Comparison of ENCODE assay signal across 7 mouse cellular contexts in the genomic region with DNA sequence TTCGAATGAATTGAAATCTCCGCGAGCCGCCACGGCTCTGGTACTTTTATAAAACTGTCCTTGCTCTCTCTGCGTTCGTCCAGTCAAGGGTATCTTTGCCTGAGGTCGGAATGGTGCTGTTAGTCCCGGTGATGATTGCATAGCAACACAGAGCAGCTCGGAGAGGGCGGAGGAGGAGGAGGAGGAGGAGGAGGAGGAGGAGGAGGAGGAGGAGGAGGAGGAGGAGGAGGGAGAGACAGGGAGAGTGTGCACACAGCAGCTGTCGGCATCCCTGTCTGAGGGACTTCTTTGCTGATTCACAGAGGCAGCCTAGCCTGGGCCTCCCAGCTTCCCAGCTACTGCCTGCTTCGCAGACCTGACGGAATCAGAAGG. TPM values are rescaled to one million over a fixed set of nuclear protein-coding genes. Genes with fewer than 3 reads are reported as not detected.
DNase-seq lines count a peak whose midpoint lies in the region; ATAC-seq and TF ChIP-seq lines count a peak whose summit lies in the region.

No protein-coding gene starts in this region.

- peak; percentile 11 for DNase-seq in layer of hippocampus, adult 11-12 months (ENCODE audit: low spot score)
- no peak for DNase-seq in layer of hippocampus, postnatal 14 days (ENCODE audit: low spot score in 2 of 2)
- peak; percentile 40 for DNase-seq in embryonic facial prominence, embryonic 14.5 days (ENCODE audit: low spot score)
- DNase-seq in liver, embryonic 14.5 days (ENCODE audit: low read depth in 3 of 3, low spot score in 3 of 3) = no peak
- DNase-seq in thymus, adult 18-20 months = no peak

- peak; percentile 79 for ATAC-seq in embryonic facial prominence, embryonic 14.5 days (ENCODE audit: low read depth)
- ATAC-seq in heart, embryonic 15.5 days (replicated peaks; ENCODE audit: insufficient number of reproducible peaks, insufficient read depth, low FRiP score, low read depth) = no peak
- ATAC-seq in liver, embryonic 14.5 days (ENCODE audit: insufficient read depth) = no peak

- WGBS in embryonic facial prominence, embryonic 14.5 days = 17% methylated on average over 12 of the region's 14 CpGs
- WGBS in heart, embryonic 15.5 days = 47% methylated on average over 11 of the region's 14 CpGs
- 37% methylated on average over 12 of the region's 14 CpGs for WGBS in liver, embryonic 14.5 days (ENCODE audit: insufficient replicate concordance)
- WGBS in small intestine, adult 2 months = 20% methylated on average over 12 of the region's 14 CpGs

- H3K36me3 ChIP-seq in embryonic facial prominence, embryonic 14.5 days (ENCODE audit: control insufficient read depth, insufficient read depth, low read length) = no peaks in the 10 kb centered on the region
- no peaks in the 10 kb centered on the region for H3K36me3 ChIP-seq in heart, embryonic 15.5 days
- H3K36me3 ChIP-seq in liver, embryonic 14.5 days (replicated peaks; ENCODE audit: control insufficient read depth, insufficient read depth, low read depth) = no peaks in the 10 kb centered on the region
- H3K36me3 ChIP-seq in small intestine, adult 2 months (ENCODE audit: control insufficient read depth, insufficient read depth, low read length) = no peaks in the 10 kb centered on the region

- H3K4me1 ChIP-seq in embryonic facial prominence, embryonic 14.5 days (ENCODE audit: control insufficient read depth, insufficient read depth, low read length) = 0 out of 2 replicates have a peak, but pooled peaks cover 3% of the 10 kb centered on the region
- H3K4me1 ChIP-seq in heart, embryonic 15.5 days (replicated peaks) = no peaks in the 10 kb centered on the region
- H3K4me1 ChIP-seq in liver, embryonic 14.5 days (replicated peaks; ENCODE audit: control insufficient read depth in 2 of 2, insufficient read depth in 2 of 2, low read length in 1 of 2) = no peaks in the 10 kb centered on the region
- no peaks in the 10 kb centered on the region for H3K4me1 ChIP-seq in small intestine, adult 2 months (ENCODE audit: control insufficient read depth, insufficient read depth, insufficient read length, low read length)

- H3K9ac ChIP-seq in embryonic facial prominence, embryonic 14.5 days (ENCODE audit: low read depth, low read length) = peak overlapping the region; percentile 55
- no peak overlapping the region for H3K9ac ChIP-seq in heart, embryonic 15.5 days
- H3K9ac ChIP-seq in liver, embryonic 14.5 days (replicated peaks) = no peak overlapping the region

- peaks cover 6% of the 10 kb centered on the region; the same call in 1 of the 2 replicates for H3K27me3 ChIP-seq in embryonic facial prominence, embryonic 14.5 days (replicated peaks; ENCODE audit: control insufficient read depth, insufficient read depth, low read length)
- H3K27me3 ChIP-seq in heart, embryonic 15.5 days = no peaks in the 10 kb centered on the region
- H3K27me3 ChIP-seq in liver, embryonic 14.5 days (ENCODE audit: control insufficient read depth, insufficient read depth, low read length) = no peaks in the 10 kb centered on the region
- no peaks in the 10 kb centered on the region for H3K27me3 ChIP-seq in small intestine, adult 2 months (ENCODE audit: control insufficient read depth, insufficient read depth, low read length)

- H3K9me3 ChIP-seq in embryonic facial prominence, embryonic 14.5 days (ENCODE audit: control insufficient read depth, low read length) = no peaks in the 10 kb centered on the region
- H3K9me3 ChIP-seq in heart, embryonic 15.5 days (replicated peaks) = no peaks in the 10 kb centered on the region
- H3K9me3 ChIP-seq in liver, embryonic 14.5 days (ENCODE audit: control insufficient read depth, low read length) = no peaks in the 10 kb centered on the region

- no peak for TF ChIP-seq CTCF in liver, embryonic 14.5 days (IDR thresholded peaks at IDR 0.05; ENCODE audit: low read depth)
- no peak for TF ChIP-seq CTCF in small intestine, adult 2 months (IDR thresholded peaks at IDR 0.05; ENCODE audit: extremely low read depth, insufficient read length, insufficient replicate concordance, low read depth, low read length)

- TF ChIP-seq EP300 in liver, embryonic 14.5 days (IDR thresholded peaks at IDR 0.05; ENCODE audit: low read depth) = no peak

- TF ChIP-seq POLR2A in small intestine, adult 2 months (IDR thresholded peaks at IDR 0.05; ENCODE audit: low read depth, low read length) = no peak

- H3K27ac ChIP-seq in embryonic facial prominence, embryonic 14.5 days (replicated peaks; ENCODE audit: low read depth, low read length) = peak overlapping the region; percentile 48; the same call in 1 of the 2 replicates
- no peak overlapping the region for H3K27ac ChIP-seq in heart, embryonic 15.5 days
- H3K27ac ChIP-seq in liver, embryonic 14.5 days = no peak overlapping the region
- H3K27ac ChIP-seq in small intestine, adult 2 months (ENCODE audit: insufficient read depth, low read depth, low read length) = no peak overlapping the region

- H3K4me3 ChIP-seq in embryonic facial prominence, embryonic 14.5 days (ENCODE audit: low read depth, low read length) = peak overlapping the region; percentile 40
- H3K4me3 ChIP-seq in heart, embryonic 15.5 days = peak overlapping the region; percentile 45
- H3K4me3 ChIP-seq in liver, embryonic 14.5 days (ENCODE audit: insufficient read depth in 1 of 2, low read depth in 2 of 2, low read length in 2 of 2) = peak overlapping the region in 1 of 2 experiments; percentile 24; a peak in 1 of 4 replicates
- H3K4me3 ChIP-seq in small intestine, adult 2 months (ENCODE audit: low read depth, low read length) = peak overlapping the region; percentile 51

- peak overlapping the region; percentile 56 for H3K4me2 ChIP-seq in embryonic facial prominence, embryonic 14.5 days (ENCODE audit: low read depth, low read length)
- H3K4me2 ChIP-seq in heart, embryonic 15.5 days = peak overlapping the region; percentile 67
- H3K4me2 ChIP-seq in liver, embryonic 14.5 days (ENCODE audit: low read depth) = peak overlapping the region; percentile 22; the same call in 1 of the 2 replicates

RNA-seq across cellular contexts. Expression of gene Drp2, which starts 0.2 kb away (rescaled TPM):
- total RNA-seq in layer of hippocampus, postnatal 14 days (2021) = 10 to 100 TPM; 40.8 to 47.7 TPM
- polyA plus RNA-seq in embryonic facial prominence, embryonic 14.5 days (2014; fragmentation: Nextera tagmentation; extraction: Ambion mirVana) = 4.1 and 4.3 TPM in 2 replicates
- 0.26 and 0.44 TPM in 2 replicates for polyA plus RNA-seq in heart, embryonic 15.5 days (2015; fragmentation: Nextera tagmentation; extraction: Ambion mirVana)
- polyA plus RNA-seq in liver, embryonic 14.5 days (2012; rRNA removed) = 0.42 and 0.54 TPM in 2 replicates
- polyA plus RNA-seq in liver, embryonic 14.5 days (2014; fragmentation: Nextera tagmentation; extraction: Ambion mirVana) = 0.05 and 0.08 TPM in 2 replicates
- 0.14 and 0.24 TPM in 2 replicates for polyA plus RNA-seq in small intestine, adult 2 months (2012; rRNA removed)

Comparison
In these comparisons a context has a peak if more than half of its experiments do, and no peak if none do; other contexts are left out.
1. DNase-seq: peak in layer of hippocampus, adult 11-12 months (single experiment) and embryonic facial prominence, embryonic 14.5 days (single experiment); none in layer of hippocampus, postnatal 14 days (0 of 2), liver, embryonic 14.5 days (0 of 3) and thymus, adult 18-20 months (0 of 2).
2. Peak in every context shown above with its lines, with median percentiles within 50 percentile points of each other: H3K4me2 ChIP-seq.